Mouse (Mus musculus) embryonic fibroblast, embryonic 13.5 days (primary cell): ENCODE data around the gene Hpse.

Experiments
- CTCF ChIP-seq: IDR thresholded peaks from 2 replicates; pipeline ENCODE4 v1.5.1; 2011; ENCODE audit warnings: mild to moderate bottlenecking, control low read depth, low read length, moderate library complexity, borderline replicate concordance; ENCODE audit not compliant: insufficient read depth
- POLR2A ChIP-seq: IDR thresholded peaks from 2 replicates; pipeline ENCODE4 v1.6.1; 2011; ENCODE audit warnings: low read depth, mild to moderate bottlenecking, control low read depth, low read length, moderate library complexity

- no peak for TF ChIP-seq CTCF
- TF ChIP-seq POLR2A: no peak
These were observed 19.3 kb upstream of the Hpse start for GRCm38 (mm10) chr5:100738802-100739201.
